Mouse (Mus musculus) left cerebral cortex, postnatal 36 days (tissue): ENCODE data around the gene Vkorc1l1. TPM values are rescaled to one million over a fixed set of nuclear protein-coding genes. Genes with fewer than 3 reads are reported as not detected.
A peak's percentile ranks its signal among the peaks of the same experiment; 100 is the strongest.
"Not testable (repeated sequence)": the region's sequence is repeated elsewhere in the genome, so short reads cannot be mapped to it uniquely, and the experiment has no call there.

Experiments used
- DNase-seq, 2 experiments: peaks; one replicate each; pipeline ENCODE4 v3.0.0; 2021 to 2022; ENCODE audit warnings: low spot score in 2 of 2, mixed read lengths in 1 of 2
- intact Hi-C: fragments of 180-260 bp; cut with DNase I; formaldehyde crosslinking; loops from one replicate; pipeline ENCODE4 v1.15.1; 2025
- total RNA-seq, 2 experiments: library from RNA; stranded (reverse); gene quantifications; 2 replicates each; pipeline ENCODE4 v1.2.3; 2021

The Vkorc1l1 gene
- total RNA-seq = 10 to 100 TPM; 45.5 to 45.8 TPM

DNA sequence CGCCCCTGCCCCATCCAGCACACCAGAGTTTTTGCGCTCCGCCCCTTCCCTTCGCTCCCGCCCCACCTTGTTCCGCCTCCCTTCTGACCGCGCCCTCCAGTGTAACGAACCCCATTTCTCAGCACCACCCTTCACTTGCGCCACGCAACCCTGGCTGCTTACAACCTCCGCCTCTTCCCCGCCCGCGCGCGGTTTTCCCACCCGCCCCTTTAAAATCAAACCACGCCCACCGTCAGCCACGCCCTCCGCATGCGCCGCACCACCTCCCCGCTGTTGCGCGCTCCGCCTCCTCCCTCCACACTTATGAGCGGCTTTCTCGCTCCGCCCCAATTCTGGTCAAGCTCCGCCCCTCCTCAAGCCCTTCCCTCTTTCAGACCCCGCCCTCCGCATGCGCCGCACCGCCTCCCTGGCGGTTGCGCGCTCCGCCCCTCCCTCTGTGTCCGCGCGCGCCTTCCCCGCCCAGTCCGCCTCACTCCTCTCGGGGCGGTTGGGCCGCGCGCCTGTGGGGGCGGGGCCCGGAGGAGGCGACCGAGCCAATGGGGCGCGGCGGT lies at the start of gene Vkorc1l1:
Vkorc1l1 (plus strand) TSS at position 476 of the 551 bp plus-strand sequence.
- DNase-seq = peak; percentile 95 to 97
- intact Hi-C loops = loop anchor here (5.0 kb wide), 1 partner anchor 34 kb away; the partner anchor contains the start of gene Nupr1l

GRCm38 (mm10) chr5:129895198-129896088 lies 46.3 kb upstream of the Vkorc1l1 start, which contains the start of gene Zbed5:
Zbed5 (plus strand) TSS chr5:129895723.
- peak; percentile 85 to 88 for DNase-seq
- intact Hi-C loops = no loop called here

GRCm38 (mm10) chr5:129898449-129898848 lies 43.3 kb upstream of the Vkorc1l1 start, which contains the start of gene Phkg1:
Phkg1 (minus strand) TSS chr5:129898549.
- intact Hi-C loops = no loop called here

GRCm38 (mm10) chr5:129907775-129908174 lies 34.0 kb upstream of the Vkorc1l1 start:
- DNase-seq = no peak
- intact Hi-C loops = loop anchor here (5.0 kb wide), 1 partner anchor 35 kb away; the partner anchor contains the start of gene Vkorc1l1

More at GRCm38 (mm10) chr5:129898449-129898848, 43.3 kb upstream of the Vkorc1l1 start, which contains the start of gene Phkg1:
- DNase-seq = no peak

DNA sequence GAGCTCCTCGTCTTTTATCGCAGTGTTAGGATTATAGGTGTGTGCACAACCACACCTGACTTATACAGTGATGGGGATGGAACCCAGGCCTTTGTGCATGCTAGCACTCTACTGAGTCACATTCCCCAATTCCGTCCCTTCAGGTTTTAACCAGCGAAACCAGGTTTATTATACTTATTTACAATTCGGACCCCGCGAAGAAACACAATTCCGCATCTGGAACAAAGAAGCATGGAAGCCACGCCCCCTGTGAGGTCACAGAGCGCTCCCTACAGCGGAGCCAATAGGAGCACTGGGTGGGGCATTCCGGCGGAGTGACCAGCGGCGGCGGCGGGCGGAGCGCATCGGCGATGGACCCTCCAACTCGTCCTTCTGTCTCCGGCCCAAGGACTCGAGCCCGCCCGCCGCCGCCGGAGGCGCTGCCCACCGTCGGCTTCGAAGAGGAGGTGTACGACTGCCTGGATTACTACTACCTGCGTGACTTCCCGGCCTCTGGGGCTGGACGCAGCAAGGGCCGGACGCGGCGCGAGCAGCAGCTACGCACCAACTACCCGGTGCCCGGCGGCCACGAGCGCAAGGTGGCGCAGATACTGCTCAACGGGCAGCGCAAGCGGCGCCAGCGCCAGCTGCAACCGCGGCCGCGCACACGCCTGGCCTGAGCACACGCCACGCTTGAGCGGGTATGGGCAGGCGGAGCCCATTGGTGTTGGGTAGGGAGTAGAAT lies 33.4 kb upstream of the Vkorc1l1 start, which contains the start of gene Nupr1l:
Nupr1l (plus strand) TSS at position 299 of the 724 bp plus-strand sequence.
- intact Hi-C loops = loop anchor here (5.0 kb wide), 1 partner anchor 34 kb away; the partner anchor contains the start of gene Vkorc1l1
- peak; percentile 87 for DNase-seq

- no peak for DNase-seq
- intact Hi-C loops = loop anchor here (5.0 kb wide), 1 partner anchor 33 kb away; the partner anchor contains the start of gene Vkorc1l1
Observed at GRCm38 (mm10) chr5:129909147-129909546, 32.6 kb upstream of the Vkorc1l1 start.

GRCm38 (mm10) chr5:129909591-129909990 lies 32.2 kb upstream of the Vkorc1l1 start:
- no peak for DNase-seq
- intact Hi-C loops = loop anchor here (5.0 kb wide), 1 partner anchor 33 kb away; the partner anchor contains the start of gene Vkorc1l1

DNA sequence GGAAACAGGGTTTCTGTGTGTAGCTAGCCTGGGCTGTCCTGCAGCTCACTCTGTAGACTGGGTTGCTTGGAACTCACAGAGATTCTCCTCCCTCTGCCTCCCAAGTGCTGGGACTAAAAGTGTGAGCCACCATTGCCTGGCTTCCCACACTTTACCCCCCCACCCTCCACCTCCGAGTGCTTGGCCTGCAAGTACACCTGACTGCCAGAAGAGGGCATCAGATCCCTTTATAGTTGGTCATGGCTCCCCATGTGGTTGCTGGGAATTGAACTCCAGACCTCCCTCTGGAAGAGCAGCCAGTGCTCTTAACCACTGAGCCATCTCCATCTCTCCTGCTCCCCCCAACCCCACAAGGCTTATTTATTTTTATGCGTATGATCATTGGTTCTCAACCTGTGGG lies 27.7 kb upstream of the Vkorc1l1 start:
- intact Hi-C loops = no loop called here
- no peak for DNase-seq

GRCm38 (mm10) chr5:129915491-129915890 lies 26.3 kb upstream of the Vkorc1l1 start:
- DNase-seq, intact Hi-C loops: not testable (repeated sequence)

DNA sequence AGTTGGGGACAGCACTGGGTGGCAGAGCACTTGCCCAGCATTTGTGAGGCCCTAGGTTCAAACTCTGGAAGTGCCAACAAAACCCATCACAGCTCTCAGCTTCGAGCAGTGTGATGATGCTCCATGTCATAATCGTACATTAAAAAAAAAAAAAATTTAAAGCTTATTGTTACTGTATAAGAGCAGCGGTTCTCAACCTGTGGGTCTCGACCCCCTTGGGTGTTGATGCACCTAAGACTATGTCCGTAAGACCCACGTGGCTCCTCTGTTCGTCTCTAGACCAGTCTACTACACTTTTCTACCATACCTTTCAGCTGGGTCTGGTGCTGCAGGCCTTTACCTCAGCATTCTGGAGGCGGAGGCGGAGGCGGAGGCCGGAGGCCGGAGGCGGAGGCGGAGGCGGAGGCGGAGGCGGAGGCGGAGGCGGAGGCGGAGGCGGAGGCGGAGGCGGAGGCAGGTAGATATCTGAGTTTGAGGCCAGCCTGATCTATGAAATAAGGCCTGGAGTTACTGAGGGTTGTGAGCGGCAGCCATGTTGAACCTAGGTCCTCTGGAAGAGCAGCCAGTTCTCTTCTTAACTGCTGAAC lies 23.6 kb upstream of the Vkorc1l1 start:
- intact Hi-C loops = no loop called here
- DNase-seq = no peak

DNA sequence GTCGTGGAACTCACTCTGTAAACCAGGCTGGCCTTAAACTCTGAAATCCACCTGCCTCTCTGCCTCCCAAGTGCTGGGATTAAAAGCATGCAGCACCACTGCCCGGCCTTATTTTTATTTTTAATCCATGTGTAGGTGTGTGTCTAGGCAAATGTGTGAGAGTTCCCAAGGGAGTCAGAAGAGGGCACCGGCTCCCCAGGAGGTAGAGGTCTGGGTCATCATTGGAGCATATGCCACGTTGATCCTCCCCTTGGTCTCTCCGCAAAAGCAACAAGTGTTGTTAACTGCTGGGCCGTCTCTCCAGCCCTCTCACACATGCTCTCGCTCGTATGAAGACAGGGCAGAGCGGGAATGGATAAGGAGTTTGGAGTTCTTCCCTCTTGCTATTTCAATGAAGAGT lies 23.0 kb upstream of the Vkorc1l1 start:
- DNase-seq = no peak
- intact Hi-C loops = no loop called here

GRCm38 (mm10) chr5:129919320-129919719 lies 22.4 kb upstream of the Vkorc1l1 start:
- no peak for DNase-seq
- intact Hi-C loops = no loop called here

- DNase-seq = no peak
- intact Hi-C loops = no loop called here
Observed at GRCm38 (mm10) chr5:129921972-129922371, 19.8 kb upstream of the Vkorc1l1 start.

- intact Hi-C loops = no loop called here
- DNase-seq = no peak
Observed at GRCm38 (mm10) chr5:129924820-129925452, 16.8 kb upstream of the Vkorc1l1 start.

GRCm38 (mm10) chr5:129925933-129926332 lies 15.8 kb upstream of the Vkorc1l1 start:
- intact Hi-C loops = no loop called here

DNA sequence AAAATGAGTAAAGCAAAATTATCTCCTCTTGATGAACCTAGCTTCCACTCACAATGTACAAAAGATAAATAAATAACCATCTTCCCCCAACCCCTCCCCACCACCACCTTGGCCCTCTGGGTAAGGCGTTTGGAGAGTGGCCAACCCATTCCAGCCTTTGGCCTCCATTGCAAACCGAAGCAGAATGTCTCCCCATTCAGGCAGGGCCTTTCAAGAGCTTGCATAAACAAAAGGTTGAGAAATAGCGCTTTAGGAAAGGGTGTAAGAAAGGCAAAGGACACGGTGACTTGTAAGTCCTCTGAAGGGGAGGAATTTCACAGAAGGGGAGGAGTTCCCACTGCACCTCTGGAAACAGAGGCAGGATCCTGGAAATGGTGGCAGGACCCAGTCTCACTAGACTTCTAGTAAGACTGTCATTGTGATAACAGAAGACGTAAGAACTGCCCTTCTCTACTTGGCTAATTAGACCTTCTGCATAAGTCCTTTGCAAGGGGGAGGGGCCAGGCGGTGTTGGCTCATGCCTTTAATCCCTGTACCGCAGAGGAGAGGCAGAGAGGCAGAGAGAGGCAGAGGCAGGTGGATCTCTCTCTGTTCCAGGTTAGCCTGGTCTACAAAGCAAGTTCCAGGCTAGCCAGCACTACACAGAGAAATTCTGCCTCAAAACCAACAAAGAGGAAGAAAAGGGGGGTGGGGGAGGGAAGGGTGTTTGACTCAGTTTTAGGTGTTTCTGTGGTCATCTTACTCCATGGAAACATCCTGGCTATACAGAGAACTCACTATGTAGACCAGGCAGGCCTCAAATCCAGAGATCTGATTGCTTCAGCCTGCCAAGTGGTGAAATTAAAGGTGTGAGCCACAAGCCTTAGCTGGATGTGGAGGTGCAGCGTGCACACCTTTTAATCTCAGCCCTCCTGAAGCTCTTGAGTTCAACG lies 11.6 kb upstream of the Vkorc1l1 start:
- no peak for DNase-seq

More at GRCm38 (mm10) chr5:129925933-129926332, 15.8 kb upstream of the Vkorc1l1 start:
- no peak for DNase-seq

GRCm38 (mm10) chr5:129936941-129937340 lies 4.8 kb upstream of the Vkorc1l1 start:
- no peak for DNase-seq
- intact Hi-C loops = no loop called here

More for the DNA sequence above, 11.6 kb upstream of the Vkorc1l1 start:
- intact Hi-C loops = no loop called here

- no peak for DNase-seq
Observed at GRCm38 (mm10) chr5:129940281-129940680, 1.5 kb upstream of the Vkorc1l1 start.

More at GRCm38 (mm10) chr5:129940281-129940680, 1.5 kb upstream of the Vkorc1l1 start:
- intact Hi-C loops = loop anchor here (5.0 kb wide), 1 partner anchor 33 kb away; the partner anchor contains the start of gene Nupr1l
